Mouse (Mus musculus) hindbrain, embryonic 13.5 days (tissue): ENCODE measurements around the gene Pced1b. TPM values are rescaled to one million over a fixed set of nuclear protein-coding genes. Genes with fewer than 3 reads are reported as not detected.

Experiments
- ATAC-seq: fragments of 200-750 bp; cut with Nextera tagmentation; 2 replicates; pipeline ENCODE4 v1.8.0; 2017; ENCODE audit warnings: moderate TSS enrichment; ENCODE audit not compliant: low FRiP score
- H3K27ac ChIP-seq: fragments of 300-500 bp; sonication (generic); 2 replicates; pipeline ENCODE4 v1.5.1; 2015; ENCODE audit warnings: inconsistent platforms, mild to moderate bottlenecking, moderate library complexity
- H3K27me3 ChIP-seq: fragments of 300-500 bp; sonication (generic); 2 replicates; pipeline ENCODE4 v1.6.1; 2015; ENCODE audit warnings: mild to moderate bottlenecking, inconsistent platforms
- H3K36me3 ChIP-seq: fragments of 300-500 bp; sonication (generic); 2 replicates; pipeline ENCODE4 v1.6.1; 2015; ENCODE audit warnings: mild to moderate bottlenecking, inconsistent platforms
- H3K4me1 ChIP-seq: fragments of 300-500 bp; sonication (generic); replicated peaks from 2 replicates; pipeline ENCODE4 v1.6.1; 2015; ENCODE audit warnings: inconsistent platforms
- H3K4me2 ChIP-seq: fragments of 300-500 bp; sonication (generic); 2 replicates; pipeline ENCODE4 v1.6.1; 2015; ENCODE audit warnings: inconsistent platforms, mild to moderate bottlenecking, moderate library complexity
- H3K4me3 ChIP-seq: fragments of 300-500 bp; sonication (generic); 2 replicates; pipeline ENCODE4 v1.5.1; 2015; ENCODE audit warnings: mild to moderate bottlenecking, inconsistent platforms
- H3K9ac ChIP-seq: fragments of 300-500 bp; sonication (generic); 2 replicates; pipeline ENCODE4 v1.6.1; 2015; ENCODE audit warnings: mild to moderate bottlenecking, inconsistent platforms
- H3K9me3 ChIP-seq: fragments of 300-500 bp; sonication (generic); 2 replicates; pipeline ENCODE4 v1.6.1; 2016; ENCODE audit warnings: inconsistent platforms
- WGBS: fragments of 180-500 bp; shearing (Covaris S2); methylation state at CpG from one replicate; pipeline ENCODE4 v1.1.7; 2015; 5-methylcytosine and 5-hydroxymethylcytosine counted together
- polyA plus RNA-seq: library from polyadenylated mRNA; unstranded; fragments of >200 nt; fragmentation: Nextera tagmentation; extraction: Ambion mirVana; gene quantifications from 2 replicates; pipeline ENCODE4 v1.2.1, GENCODE M21; 2015

The Pced1b gene
- polyA plus RNA-seq, 1 experiment from 2014 or later, result 4.5 TPM

DNA sequence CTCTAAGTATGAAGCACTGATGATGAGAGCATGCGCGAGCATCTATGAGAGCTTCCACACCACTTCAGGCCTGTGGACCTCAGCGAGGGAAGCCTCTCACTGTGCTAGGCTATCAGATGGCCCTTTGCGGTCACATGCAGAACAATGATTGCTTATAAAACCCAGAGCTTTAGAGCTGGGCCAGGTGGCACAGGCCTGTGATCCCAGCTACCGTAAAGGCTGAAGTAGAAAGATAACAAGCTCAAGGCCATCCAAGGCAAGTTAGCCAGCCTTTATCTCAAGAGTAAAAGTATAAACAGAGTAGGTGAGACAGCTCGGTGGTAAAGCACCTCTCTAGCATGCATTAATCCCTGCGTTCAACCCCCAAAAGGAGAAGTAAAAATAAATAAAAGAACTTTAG lies 158.1 kb downstream of the Pced1b start:
- Histone ChIP-seq H3K27ac (no peak overlapping the region), H3K36me3 (no peaks in the 10 kb centered on the region), H3K4me1 (no peaks in the 10 kb centered on the region), H3K4me3 (no peak overlapping the region), H3K9ac (no peak overlapping the region), H3K4me2 (no peak overlapping the region), H3K9me3 (no peaks in the 10 kb centered on the region), H3K27me3 (no peaks in the 10 kb centered on the region)
- ATAC-seq, result no peak
- 92% methylated on average over 7 of the region's 7 CpGs for WGBS

DNA sequence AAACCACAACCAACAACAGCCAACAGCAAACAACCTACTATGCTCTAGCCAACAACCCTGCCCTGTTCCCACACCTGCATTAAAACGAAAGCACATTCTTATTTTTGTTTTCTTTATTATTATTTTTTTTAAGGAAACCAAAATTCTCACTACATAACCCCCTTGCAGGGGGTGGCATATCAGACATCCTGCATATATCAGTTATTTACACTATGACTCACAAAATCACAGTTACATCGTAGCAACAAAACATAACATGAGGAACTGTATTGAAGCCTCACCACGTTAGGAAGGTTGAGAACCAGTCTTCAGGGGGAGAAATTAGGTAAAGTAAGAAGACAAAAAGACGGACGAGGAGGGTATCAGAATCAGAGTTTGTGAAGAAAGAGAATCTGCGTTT lies 159.2 kb downstream of the Pced1b start:
- no peak overlapping the region for H3K9ac ChIP-seq
- no peaks in the 10 kb centered on the region for H3K36me3 ChIP-seq
- H3K4me1 ChIP-seq, result no peaks in the 10 kb centered on the region
- WGBS, result 90% methylated on average over 6 of the region's 6 CpGs
- H3K27ac ChIP-seq, result no peak overlapping the region
- no peaks in the 10 kb centered on the region for H3K27me3 ChIP-seq
- no peak overlapping the region for H3K4me2 ChIP-seq
- H3K4me3 ChIP-seq, result no peak overlapping the region
- ATAC-seq, result no peak
- H3K9me3 ChIP-seq, result no peaks in the 10 kb centered on the region

DNA sequence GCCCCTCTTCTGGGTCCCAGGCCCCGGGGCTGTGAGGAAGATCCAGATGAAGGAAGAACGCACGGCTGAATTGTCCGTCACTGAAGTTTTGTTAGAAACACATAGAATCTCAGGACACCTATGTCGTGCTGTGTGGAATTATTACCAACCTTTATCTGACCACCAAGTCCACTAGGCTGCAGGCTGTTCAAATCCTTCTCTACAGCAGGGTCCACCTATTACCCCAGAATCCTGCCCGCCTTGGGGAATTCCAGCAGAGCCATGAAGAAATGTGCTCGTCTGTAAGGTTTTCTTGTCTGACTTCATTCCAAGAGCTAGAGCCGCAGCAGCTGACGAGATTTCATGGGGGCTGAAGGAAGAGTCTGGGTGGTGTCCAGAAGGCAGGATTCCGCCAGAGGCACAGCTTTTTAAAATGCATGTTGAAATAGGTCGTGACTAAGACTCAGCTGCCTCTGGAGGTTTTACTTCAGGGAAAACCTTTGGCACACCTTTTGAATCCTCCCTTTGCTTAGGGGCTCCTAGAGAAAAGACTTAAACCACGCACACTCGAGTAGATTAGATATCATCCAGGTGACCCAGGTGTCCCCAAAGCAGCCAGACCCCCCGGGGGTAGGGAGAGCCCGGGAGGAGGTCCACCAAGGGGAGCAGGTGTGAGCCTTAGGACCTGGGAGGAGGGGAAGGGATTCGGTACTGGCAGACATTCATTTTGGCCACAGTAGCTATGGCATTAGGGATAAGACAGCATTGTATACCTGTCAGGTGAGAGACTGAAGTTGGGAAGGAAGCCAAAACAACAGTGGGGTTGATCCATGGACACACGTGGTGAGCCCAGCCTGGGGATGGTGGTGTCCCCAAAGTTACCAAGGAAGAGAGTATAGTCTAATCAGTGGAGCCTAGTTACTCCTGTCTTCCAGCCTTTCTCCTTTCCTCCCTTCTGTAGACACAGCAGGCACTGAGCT lies 160.9 kb downstream of the Pced1b start:
- Histone ChIP-seq H3K9me3 (no peaks in the 10 kb centered on the region; the same call in 1 of the 2 replicates), H3K36me3 (no peaks in the 10 kb centered on the region), H3K27ac (no peak overlapping the region), H3K9ac (no peak overlapping the region), H3K4me3 (no peak overlapping the region), H3K27me3 (no peaks in the 10 kb centered on the region), H3K4me1 (no peaks in the 10 kb centered on the region), H3K4me2 (no peak overlapping the region)
- 72% methylated on average over 17 of the region's 17 CpGs for WGBS
- ATAC-seq, result no peak

DNA sequence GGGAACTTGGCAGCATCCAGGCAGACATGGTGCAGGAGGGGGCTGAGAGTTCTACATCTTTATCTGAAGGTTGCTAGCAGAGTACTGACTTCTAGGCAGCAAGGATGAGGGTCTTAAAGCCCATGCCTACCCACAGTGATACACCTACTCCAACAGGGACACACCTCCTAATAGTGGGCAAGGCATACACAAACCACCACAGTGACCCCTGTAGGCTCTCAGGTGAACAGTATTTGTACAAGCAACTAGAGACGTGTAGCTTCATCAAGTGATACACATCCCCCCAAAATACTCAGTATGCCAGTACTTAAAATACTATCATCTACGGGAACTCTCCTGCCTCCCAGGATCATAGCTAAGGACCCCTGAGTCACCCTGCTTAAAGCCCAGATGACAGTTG lies 164.2 kb downstream of the Pced1b start:
- no peak for ATAC-seq
- WGBS, result 89% methylated on average over 2 of the region's 2 CpGs
- Histone ChIP-seq H3K4me3 (no peak overlapping the region), H3K36me3 (no peaks in the 10 kb centered on the region), H3K27me3 (no peaks in the 10 kb centered on the region), H3K9ac (no peak overlapping the region), H3K4me2 (no peak overlapping the region), H3K9me3 (no peaks in the 10 kb centered on the region; the same call in 1 of the 2 replicates), H3K4me1 (no peaks in the 10 kb centered on the region), H3K27ac (no peak overlapping the region)

DNA sequence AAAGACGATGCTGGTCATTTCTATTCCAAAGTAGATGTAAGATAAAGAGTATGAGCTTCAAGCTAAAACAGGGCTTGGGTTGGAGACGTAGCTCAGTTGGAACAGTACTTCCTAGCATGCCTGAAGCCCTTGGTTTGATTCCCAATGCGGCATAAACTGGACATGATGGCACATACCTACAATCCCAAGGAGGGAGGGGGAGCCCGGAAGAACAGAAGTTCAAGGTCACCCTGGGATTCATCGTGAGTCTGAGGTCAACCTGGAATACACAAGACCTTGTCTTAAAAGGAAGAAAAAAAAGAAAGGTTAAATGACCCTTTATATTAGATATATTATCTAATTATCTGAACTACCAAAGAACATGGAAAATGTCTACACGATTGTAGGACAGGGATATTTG lies 164.8 kb downstream of the Pced1b start:
- no peak for ATAC-seq
- WGBS, result 96% methylated on average over 6 of the region's 6 CpGs
- Histone ChIP-seq H3K27ac (no peak overlapping the region), H3K4me3 (no peak overlapping the region), H3K36me3 (no peaks in the 10 kb centered on the region), H3K9ac (no peak overlapping the region), H3K27me3 (no peaks in the 10 kb centered on the region), H3K4me2 (no peak overlapping the region), H3K9me3 (no peaks in the 10 kb centered on the region; the same call in 1 of the 2 replicates), H3K4me1 (no peaks in the 10 kb centered on the region)

DNA sequence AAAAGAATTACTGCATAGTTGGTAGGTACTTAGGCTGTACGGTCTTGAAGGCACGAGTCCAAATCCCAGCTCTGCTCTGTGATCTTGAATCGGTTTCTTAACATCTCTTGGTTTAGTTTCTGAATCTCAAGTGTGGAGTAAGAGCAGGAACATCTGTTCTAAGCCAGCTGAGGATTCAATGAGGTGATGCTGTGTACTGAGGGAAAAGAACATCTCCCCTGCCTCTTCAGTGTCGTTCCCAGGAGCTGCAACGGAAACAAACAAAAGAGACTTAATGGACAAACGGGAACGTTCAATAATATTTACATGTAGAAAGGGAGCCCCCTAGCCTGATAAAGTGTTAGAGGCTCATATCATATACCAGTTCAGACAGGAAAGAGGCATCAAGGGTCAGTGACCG lies 165.4 kb downstream of the Pced1b start:
- no peak overlapping the region for H3K4me3 ChIP-seq
- ATAC-seq, result no peak
- no peaks in the 10 kb centered on the region; the same call in 1 of the 2 replicates for H3K9me3 ChIP-seq
- WGBS, result 93% methylated on average over 8 of the region's 8 CpGs
- no peaks in the 10 kb centered on the region for H3K36me3 ChIP-seq
- H3K4me1 ChIP-seq, result no peaks in the 10 kb centered on the region
- H3K27ac ChIP-seq, result no peak overlapping the region
- H3K4me2 ChIP-seq, result no peak overlapping the region
- H3K27me3 ChIP-seq, result no peaks in the 10 kb centered on the region
- no peak overlapping the region for H3K9ac ChIP-seq

DNA sequence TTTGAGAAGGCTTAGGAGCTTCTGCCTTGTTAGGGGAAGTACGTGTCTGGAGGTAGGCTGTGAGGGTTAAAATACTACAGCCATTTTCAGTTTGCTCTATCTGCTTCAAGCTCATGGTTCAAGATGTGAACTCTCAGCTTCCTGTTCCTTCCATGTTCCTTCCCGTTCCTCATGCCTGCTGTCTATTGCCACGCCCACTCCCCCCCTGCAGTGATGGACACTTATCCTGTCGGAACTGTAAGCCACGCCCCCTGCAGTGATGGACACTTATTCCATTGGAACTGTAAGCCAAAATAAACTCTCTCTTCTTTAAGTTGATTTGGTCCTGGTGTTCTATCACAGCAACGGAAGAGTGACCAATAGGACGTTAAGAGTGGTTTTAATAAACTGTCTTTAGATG lies 166.0 kb downstream of the Pced1b start:
- Histone ChIP-seq H3K4me1 (no peaks in the 10 kb centered on the region), H3K4me3 (no peak overlapping the region)

DNA sequence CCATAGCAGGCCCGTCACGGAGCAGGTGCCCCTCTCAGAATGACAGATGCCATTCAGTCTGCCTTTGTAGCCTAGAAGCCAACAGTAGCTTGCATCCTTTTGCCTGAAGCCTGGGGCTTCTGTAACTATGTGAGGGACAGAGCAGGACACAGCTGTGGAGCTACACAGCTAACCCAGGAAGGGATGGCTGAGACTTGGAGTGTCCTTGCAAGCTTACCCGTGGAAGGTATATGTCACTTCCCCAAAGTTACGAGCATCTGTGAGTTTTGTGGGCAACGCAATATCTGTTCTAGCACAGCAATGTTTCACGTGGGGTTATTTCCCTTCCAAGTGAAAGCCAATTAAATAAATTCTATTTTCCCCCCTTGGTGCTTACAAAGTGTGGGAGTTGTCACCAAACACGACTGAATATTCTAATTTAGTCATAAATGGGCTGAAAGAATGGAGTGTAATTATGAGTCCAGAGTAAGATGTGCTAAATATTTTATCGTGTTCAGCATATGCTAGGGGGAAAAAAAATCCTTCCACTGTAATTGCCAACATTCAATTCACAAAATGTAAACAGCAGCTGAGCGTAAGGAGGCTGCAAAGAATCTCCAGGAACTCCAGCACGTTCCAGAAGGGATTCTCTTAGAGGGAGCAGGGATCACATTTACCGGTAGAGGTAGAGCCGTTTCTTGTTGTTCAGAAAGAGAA lies 168.0 kb downstream of the Pced1b start:
- Histone ChIP-seq H3K27me3 (no peaks in the 10 kb centered on the region), H3K9me3 (no peaks in the 10 kb centered on the region; the same call in 1 of the 2 replicates), H3K9ac (no peak overlapping the region), H3K4me1 (no peaks in the 10 kb centered on the region), H3K4me3 (no peak overlapping the region), H3K36me3 (no peaks in the 10 kb centered on the region), H3K4me2 (no peak overlapping the region), H3K27ac (no peak overlapping the region; the same call in 1 of the 2 replicates)
- 80% methylated on average over 12 of the region's 12 CpGs for WGBS
- ATAC-seq, result no peak

More for the DNA sequence above, 166.0 kb downstream of the Pced1b start:
- no peak overlapping the region for H3K27ac ChIP-seq
- H3K9me3 ChIP-seq, result no peaks in the 10 kb centered on the region; the same call in 1 of the 2 replicates
- H3K9ac ChIP-seq, result no peak overlapping the region
- ATAC-seq, result no peak
- no peaks in the 10 kb centered on the region for H3K27me3 ChIP-seq
- no peak overlapping the region for H3K4me2 ChIP-seq
- WGBS, result 82% methylated on average over 7 of the region's 7 CpGs
- H3K36me3 ChIP-seq, result no peaks in the 10 kb centered on the region

DNA sequence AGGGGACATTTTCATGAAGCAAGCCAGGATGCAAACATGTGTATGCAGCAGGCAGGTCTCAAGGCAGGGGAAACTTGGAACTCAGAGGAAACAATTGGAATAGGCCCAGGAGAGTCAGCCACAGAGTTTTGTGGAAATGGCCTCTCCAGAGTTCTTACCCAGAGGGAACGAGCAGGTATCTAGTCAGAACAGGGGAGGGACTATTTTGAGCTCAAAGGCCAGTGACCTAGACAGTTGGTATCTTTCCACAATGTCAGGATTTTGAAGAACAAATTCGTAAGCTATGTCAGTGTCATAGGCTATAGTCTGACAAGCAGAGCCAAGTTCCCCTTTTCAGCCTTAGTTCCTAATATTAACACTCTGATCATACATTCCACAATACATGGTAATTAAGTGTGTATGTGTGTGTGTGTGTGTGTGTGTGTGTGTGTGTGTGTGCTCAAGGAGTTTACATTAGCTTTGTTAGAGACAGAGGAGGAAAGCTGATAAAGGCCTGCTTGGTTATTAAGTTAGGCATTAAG lies 168.6 kb downstream of the Pced1b start:
- no peak for ATAC-seq
- Histone ChIP-seq H3K4me3 (no peak overlapping the region), H3K9me3 (no peaks in the 10 kb centered on the region; the same call in 1 of the 2 replicates), H3K4me2 (no peak overlapping the region), H3K4me1 (no peaks in the 10 kb centered on the region), H3K27me3 (no peaks in the 10 kb centered on the region), H3K36me3 (no peaks in the 10 kb centered on the region), H3K9ac (no peak overlapping the region), H3K27ac (no peak overlapping the region)
- WGBS, result 89% methylated on average over 2 of the region's 2 CpGs

DNA sequence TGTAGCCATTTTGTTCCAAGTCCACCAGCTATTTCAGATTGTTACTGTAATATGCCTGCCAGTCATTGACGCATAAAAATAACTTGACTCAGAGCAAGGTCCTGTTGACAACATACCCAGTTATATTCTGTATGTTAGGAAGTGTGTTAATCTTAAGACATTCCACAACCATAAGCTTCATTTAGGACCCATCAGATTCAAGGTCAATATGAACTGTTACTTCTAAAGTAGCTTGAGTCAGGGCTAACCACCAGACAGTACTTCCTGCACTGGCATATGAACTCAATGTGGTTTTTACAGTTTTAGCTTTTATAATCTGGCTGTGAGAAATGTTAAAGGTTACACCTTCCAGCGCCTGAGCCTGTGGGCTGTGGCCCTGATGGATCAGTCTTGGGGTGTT lies 173.4 kb downstream of the Pced1b start:
- ATAC-seq, result no peak
- Histone ChIP-seq H3K27me3 (no peaks in the 10 kb centered on the region), H3K9ac (no peak overlapping the region), H3K4me3 (no peak overlapping the region), H3K9me3 (no peaks in the 10 kb centered on the region), H3K27ac (no peak overlapping the region), H3K36me3 (no peaks in the 10 kb centered on the region), H3K4me2 (no peak overlapping the region), H3K4me1 (no peaks in the 10 kb centered on the region)
- WGBS, result 94% methylated on average over 2 of the region's 2 CpGs

DNA sequence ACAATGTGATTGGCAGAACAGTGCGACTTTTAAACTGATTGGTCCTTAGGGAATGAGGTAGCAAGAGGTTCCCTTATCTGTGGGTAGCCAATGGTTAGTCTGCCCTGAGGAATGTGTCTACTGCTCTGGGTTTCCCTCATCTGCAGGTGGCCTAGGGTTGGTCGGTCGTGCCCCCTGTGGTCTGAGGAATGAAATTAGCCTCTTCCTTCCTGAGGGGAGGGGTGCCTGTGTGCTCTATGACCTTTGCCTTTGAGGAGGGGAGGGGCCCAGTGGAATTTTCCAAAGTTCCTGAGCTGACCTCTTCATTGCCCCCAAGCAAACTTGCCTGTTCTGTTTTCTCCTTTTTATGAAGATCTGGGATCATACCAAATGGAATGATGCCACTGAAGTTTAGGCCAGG lies 174.6 kb downstream of the Pced1b start:
- H3K36me3 ChIP-seq, result no peaks in the 10 kb centered on the region
- no peaks in the 10 kb centered on the region for H3K9me3 ChIP-seq
- H3K4me3 ChIP-seq, result no peak overlapping the region
- no peaks in the 10 kb centered on the region for H3K4me1 ChIP-seq
- ATAC-seq, result no peak
- 73% methylated on average over 3 of the region's 3 CpGs for WGBS
- no peaks in the 10 kb centered on the region for H3K27me3 ChIP-seq
- no peak overlapping the region for H3K4me2 ChIP-seq
- H3K9ac ChIP-seq, result no peak overlapping the region
- no peak overlapping the region for H3K27ac ChIP-seq

DNA sequence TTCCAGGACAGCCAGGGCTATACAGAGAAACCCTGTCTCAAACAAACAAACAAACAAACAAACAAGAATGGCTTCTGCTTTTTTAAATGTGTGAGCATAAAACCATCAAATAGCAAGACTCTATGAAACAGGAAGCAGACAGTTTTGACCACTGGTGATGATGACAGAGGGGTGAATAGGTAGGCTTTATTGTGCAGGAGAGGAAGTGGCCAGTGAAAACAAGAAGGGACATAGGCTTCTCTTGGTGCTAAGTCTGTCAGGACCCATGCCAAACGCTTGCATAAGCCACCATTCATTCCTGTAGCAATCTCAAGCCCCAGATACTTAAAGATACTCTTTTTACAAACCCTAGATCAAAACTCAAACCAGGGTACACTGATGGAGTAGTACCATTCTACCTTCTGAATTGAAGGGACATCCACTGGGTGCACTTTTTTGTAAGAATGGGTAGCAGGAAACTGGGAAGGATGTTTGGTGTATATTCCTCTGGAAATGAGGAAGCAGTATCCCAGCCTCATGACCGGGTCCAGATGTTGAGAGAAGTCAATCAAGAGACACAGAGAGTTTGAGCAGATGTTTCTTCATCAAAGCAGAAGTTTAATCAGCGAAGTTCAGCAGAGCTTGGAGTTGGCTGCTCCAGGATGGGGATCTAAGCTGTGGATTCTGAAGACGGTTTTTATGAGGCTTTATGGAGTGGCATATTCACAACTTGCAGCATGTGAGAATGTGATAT lies 175.5 kb downstream of the Pced1b start:
- Histone ChIP-seq H3K27me3 (no peaks in the 10 kb centered on the region), H3K27ac (no peak overlapping the region), H3K4me2 (no peak overlapping the region), H3K9me3 (no peaks in the 10 kb centered on the region), H3K4me1 (no peaks in the 10 kb centered on the region), H3K4me3 (no peak overlapping the region), H3K36me3 (no peaks in the 10 kb centered on the region), H3K9ac (no peak overlapping the region)
- no peak for ATAC-seq
- 86% methylated on average over 4 of the region's 4 CpGs for WGBS
